Mouse (Mus musculus) naive thymus-derived CD4-positive, alpha-beta T cell, adult 2 months (primary cell): ENCODE measurements at regions not wholly inside any gene's neighbourhood (a gene's known extent, or its start where the extent isn't known, plus 50 kb on each side); places are given as distances from the start of the nearest gene placed in this dataset.

Source experiments
- DNase-seq: peaks from one replicate; pipeline ENCODE4 v3.0.0-alpha.2; 2011; ENCODE audit warnings: low read depth

- no peak for DNase-seq
Observed at GRCm38 (mm10) chr13:54285968-54286367, 85.2 kb upstream of the Cplx2 start.

DNA sequence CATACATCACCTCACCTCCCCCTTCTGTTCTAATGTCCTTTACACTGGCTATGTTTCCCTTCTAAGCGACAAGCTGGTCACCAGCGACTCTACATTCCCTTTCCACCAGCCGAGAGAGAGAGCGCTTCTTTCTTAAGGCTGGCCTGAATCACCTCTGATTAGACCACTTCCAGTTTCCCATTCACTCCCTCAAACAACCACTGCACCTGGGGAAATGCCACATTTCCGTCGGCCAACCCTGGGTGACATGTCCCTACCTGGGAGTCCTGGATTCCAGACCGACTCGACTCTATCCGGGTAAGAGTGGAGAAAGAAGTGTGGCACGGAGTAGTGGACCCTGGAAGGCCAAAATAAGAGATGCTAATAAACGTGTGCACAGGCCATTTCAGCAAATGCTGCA, 84.5 kb upstream of the Cplx2 start:
- no peak for DNase-seq

GRCm38 (mm10) chr13:54290066-54290465, 81.1 kb upstream of the Cplx2 start:
- no peak for DNase-seq

DNA sequence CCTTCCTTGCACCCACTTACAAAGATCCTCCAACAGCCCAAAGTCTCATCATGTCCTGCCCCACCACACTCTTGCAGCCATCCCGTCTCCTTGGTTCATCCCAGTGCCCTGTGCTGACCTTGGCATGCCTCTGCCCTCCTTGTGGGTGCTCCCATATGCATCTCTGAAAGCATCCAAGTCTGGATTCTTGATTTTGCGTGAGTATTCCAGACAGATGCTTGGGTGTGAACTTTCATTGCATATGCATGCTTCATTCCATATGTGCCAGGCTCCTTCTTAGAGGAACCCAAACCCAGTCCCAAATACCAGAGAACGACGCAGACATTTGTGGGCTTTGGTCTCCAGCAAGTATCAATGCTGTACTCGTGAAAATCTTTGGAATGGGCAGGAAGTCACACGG, 78.8 kb upstream of the Cplx2 start:
- DNase-seq = no peak

GRCm38 (mm10) chr13:54293006-54293405, 78.1 kb upstream of the Cplx2 start:
- no peak for DNase-seq

- DNase-seq = no peak
Observed at GRCm38 (mm10) chr13:54295475-54296259, 75.5 kb upstream of the Cplx2 start.

DNA sequence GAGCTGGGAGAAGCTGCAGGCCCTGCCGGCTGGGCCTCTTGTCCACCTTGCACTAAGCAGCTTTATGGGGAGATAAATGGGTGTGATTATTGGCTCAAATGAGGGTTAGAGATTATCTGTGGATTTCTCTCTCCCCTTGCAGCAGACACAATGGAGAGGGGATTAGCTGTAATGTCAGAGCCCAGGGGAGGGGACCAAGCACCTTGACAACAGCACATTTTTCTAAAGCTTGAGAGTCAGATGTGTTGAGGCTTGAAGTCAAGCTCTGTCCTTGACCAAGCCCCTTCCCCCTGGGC, 74.9 kb upstream of the Cplx2 start:
- no peak for DNase-seq

DNA sequence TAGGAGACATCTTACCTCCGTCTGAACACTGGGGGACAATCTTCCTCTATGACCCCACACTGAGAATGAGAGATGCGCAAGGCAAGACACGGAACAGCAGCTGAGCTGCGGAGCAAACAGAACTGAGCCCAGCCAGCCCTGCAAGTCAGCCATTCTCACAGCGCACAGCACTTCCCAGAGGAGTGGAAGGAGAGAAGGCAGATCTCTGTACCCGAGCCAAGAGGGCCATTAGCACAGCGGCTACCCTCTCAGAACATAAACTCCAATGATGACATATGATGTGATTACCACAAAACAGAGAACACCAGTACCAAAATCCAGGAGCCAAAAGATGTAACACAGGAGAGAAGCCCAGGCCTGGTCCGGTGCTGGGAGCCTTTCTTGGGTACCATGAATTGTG, 72.3 kb upstream of the Cplx2 start:
- DNase-seq = no peak

DNA sequence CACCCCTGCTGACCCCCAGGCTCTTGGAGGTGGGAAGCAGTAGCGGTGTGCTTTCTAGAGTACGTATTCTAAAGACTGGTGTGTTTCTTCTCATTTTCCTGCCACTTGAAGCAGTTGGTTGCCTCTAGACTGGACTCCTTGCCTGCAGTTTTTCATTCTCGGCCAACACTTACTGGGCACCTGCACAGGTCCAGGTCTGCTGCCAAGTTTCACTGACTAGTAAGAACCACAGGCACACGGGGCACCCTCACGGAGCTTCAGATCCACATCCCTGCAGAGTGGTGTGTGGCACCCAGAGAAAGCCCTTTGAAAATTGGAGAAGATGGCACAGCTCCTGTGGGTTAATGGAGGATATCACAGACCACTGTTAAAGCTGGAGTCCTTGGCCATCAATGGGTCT, 71.9 kb upstream of the Cplx2 start:
- DNase-seq = no peak

DNA sequence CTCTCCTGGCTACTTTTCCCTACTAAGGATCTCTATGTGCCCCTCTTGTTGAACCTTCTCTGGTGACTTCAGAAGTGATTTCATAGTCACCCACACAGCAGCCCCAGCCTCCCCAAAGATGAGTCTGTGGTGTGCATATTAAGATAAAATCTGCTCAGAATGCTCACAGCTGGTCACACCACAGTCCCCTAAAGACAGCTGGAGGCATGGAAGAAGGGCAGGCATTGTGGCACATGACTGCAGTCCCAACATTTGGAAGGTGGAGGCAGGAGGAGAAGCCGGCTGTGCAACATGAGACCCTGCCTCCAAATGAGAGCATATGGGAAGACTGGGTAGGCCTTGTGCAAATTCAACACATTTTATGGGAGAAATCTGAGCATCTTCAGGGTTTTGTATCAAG, 70.0 kb upstream of the Cplx2 start:
- no peak for DNase-seq

- DNase-seq = no peak
Observed at GRCm38 (mm10) chr13:54301677-54302076, 69.5 kb upstream of the Cplx2 start.

DNA sequence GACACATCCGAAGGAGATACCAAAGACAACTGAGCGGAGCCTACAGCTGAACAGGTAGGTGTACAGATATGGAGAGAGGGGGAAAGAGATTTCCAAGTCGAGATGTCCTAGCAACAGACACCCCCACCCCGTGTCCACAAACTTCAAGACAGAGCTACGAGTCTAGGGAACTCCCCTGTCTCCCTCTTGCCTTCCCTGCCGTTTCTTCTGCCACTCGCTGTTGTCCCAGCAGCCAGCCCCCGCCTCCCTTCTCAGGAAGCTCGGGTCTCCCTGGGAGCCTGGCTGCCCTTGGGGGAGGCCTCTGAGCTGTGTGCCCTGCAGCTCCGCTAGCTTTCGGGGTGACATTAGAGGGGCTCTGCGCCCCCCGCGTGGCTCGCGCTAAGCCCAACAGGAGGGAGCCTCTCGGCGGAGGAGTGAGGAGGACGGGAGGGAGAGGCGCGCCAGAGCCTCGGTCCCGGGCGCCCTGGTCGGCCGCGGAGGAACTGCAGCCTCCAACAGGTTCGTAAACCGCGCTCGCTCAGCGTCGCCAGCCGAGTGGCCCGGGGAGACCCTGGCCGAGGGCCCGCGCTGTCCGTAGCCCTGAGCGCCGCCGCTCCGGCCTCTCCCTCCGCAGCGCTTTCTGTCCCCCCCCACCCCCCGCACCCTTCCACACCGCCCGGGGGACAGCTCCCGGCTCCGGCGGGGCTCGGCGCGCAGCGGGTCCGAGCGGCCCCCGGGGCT, 68.6 kb upstream of the Cplx2 start:
- no peak for DNase-seq

- no peak for DNase-seq
Observed at GRCm38 (mm10) chr13:54303071-54303924, 67.9 kb upstream of the Cplx2 start.

DNA sequence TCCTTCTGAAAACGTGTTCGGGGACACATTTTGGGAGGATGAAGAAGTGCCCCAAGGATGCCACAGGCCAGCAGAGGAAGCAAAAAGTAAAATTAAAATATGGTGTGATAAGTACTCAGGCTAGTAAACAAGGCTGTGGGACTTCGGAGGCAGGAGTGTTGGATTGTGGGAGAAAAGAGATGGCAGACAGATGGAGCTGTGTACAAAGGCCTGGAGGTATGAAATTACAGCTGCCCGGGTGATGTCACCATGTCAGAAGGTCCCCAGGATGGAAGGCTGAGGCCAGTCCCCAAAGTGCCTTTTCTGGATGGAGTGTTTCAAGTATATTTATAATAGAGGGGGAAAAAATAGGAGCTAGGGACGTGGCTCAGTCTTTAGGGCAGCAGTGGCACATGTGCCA, 66.9 kb upstream of the Cplx2 start:
- no peak for DNase-seq

- DNase-seq = no peak
Observed at GRCm38 (mm10) chr13:54308591-54308990, 62.6 kb upstream of the Cplx2 start.

DNA sequence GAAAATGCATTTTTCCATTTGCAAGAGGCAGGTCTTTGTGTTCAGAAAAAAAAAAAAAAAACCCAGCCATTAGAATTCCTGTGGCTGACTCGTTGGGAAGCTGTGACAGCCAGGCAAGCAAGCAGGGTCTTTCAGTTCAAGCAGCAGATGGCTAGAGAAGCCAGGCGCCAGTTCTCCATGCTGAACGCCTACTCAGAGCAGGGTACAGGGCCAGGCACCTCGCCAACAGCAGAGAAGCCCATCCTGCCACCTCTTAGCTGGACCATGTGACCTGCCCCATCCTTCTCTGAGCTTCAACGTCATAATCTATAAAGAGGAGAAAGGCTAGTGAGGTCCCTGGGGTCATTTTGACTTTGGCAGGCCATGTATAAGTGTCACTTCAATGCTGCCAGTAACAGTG, 61.8 kb upstream of the Cplx2 start:
- DNase-seq = no peak

DNA sequence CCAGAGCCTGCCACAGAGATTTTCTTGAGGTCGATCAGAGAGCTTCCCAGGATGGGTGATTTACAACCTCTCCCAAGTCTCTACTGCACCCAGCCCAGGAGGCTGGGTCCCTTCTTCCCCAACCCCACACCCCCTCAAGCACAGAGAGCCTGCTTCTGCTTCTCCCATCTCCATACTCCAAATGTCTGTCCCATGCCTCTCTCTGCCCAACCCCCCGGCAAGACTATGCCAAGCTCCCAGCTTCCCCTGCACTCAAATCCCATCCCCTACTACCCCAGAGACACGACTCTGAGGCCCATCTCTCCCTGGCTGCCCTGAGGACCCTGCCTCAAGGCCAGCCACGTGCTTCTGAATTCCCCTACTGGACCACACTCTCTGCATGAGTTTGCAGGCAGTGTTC, 61.0 kb upstream of the Cplx2 start:
- no peak for DNase-seq

DNA sequence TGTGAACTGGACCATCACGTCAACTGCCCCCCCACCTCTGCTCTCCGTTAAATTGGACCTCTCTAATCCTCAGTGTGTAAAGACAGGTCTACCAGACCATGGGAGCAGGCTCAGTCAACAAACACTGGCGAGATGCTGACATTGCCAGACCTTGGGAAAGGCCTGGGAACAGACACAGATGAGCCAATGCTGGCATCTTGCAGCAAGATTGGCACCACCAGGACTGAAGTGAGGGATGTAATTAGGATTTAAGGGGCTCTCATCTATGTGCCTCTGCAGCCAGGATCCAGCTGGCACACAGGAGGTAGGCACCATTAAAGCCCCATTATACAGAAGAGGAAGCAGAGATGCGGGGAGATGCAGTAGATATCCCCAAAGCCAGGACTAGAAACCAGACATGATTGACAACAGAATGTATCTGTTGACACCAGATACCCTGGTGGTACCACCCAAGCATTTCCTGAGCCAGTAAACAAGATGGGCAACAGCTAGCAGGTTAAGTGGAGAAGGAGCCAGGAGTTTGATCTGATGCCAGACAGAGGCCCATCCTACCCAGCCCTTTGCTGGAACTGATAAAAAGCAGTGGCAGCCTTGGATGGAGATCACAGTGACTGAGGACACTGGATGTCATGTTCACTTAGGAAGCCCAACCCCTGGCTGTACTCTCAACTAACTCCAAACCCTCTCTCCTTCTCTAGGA, 59.7 kb upstream of the Cplx2 start:
- no peak for DNase-seq

DNA sequence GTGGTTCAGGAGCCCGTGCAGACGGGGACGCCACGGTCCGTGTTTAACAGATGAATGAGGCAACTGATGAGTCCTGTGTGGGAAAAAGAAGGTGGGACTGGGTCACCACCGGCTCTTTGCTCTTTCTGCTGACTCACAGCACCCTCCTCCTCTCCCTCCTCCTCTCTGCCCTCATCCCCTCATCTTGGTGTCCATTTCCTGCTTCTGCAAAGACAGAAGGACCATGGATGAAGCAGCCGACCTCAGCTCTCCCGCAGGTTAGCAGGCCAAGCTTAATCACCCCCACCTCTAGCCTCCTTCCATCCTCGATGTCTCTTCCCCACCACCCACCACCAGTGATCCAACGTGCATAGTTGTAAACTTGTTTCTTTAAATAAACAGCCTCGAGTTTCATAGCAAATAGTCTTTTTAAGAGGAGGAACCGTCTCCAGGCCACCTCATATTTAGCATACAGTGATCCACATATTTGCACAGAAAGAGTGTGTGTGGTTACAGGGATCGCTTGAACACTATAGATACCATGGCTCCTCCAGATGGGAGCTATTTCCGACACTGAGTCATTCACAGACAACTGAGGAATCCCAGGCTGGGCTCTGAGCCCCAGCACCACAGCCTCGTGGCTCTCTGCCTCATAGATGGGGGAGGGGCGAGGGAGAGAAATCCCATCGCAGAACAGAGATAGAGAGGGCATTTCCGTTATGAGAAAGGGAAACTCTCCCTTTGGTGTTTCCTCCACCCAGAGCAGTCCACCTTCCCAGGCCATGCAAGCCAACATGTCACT, 58.6 kb upstream of the Cplx2 start:
- DNase-seq = no peak

GRCm38 (mm10) chr13:54315333-54315732, 55.8 kb upstream of the Cplx2 start:
- no peak for DNase-seq

GRCm38 (mm10) chr13:54316907-54317306, 54.2 kb upstream of the Cplx2 start:
- DNase-seq = no peak

- no peak for DNase-seq
Observed at GRCm38 (mm10) chr13:54318161-54318560, 53.0 kb upstream of the Cplx2 start.
